Mouse (Mus musculus): ENCODE measurements around the gene Mctp1.

Mctp1 gene

DNA sequence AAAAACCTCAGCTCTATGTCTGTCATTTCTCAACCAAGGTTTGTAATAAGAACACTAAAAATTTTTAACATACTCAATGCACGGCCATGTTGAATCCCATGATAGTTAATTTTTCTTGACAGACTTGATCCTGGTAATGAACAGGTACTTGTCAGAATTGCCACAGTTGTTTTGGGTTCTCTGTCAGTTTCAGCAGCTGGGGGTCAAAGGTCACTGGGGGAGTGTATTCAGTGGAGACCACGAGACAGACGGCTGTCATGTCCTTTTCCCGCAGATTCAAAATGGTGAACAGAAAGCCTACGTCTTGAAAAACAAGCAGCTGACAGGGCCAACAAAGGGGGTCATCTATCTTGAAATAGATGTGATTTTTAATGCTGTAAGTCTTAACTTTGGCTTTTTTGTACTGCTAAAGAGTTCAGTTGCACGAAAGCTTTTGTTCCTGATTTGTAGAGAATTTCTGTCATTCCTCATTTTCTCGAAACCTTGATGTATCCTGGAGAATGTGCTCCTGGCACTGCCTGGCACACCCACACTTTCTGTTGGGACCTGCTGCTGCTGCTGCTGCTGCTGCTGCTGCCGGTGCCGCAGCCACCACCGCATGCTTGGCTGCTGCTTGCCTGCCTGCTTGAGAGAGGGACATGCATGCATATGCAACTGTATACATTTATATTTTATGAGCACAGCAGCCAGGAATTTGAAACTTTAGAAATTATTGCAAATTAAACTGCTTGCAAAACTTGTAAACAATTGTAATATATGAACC is 440.8 kb downstream of the Mctp1 start:
- no peak for DNase-seq (ENCODE audit: low spot score in 2 of 2)

DNA sequence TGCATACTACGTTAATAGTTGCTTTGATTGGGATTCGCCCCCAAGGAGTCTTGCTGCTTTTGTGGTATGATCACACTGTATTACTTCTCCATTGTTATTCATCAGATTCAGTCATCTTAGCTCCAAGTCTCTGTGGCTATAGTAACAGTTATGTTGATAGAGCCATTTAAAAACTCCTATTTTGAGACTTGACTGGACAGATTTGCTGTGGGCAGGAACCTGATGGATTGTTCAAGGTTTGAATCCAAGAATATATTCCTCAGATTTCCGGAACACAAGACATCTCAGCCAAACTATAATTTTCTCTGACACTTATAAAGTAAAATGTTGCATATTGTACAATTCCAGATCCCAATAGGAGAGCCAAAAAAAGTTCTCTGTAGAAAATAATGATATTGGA is 443.4 kb downstream of the Mctp1 start:
- DNase-seq (ENCODE audit: low spot score in 2 of 2), result peak in 1 of 2 experiments; percentile 61

DNA sequence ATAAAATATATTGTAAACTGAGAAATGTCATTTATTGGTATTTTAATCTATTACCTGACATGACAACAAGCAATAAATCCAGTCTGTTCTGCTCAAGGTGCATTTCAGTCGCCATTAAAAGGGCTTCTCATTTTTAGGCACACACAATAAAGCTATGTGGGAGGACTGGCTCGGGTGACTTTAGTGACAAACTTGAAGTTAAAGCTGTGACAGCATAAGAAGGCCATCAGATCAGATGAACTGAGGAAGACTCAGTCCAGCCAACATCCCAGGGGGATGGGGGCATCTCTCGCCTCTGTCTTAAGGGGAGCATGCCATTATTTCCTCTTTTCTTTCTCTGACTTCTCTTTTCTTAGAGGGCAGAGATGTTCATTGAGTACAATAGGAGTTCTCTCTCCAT is 453.7 kb downstream of the Mctp1 start:
- no peak for DNase-seq (ENCODE audit: low spot score in 2 of 2)

DNA sequence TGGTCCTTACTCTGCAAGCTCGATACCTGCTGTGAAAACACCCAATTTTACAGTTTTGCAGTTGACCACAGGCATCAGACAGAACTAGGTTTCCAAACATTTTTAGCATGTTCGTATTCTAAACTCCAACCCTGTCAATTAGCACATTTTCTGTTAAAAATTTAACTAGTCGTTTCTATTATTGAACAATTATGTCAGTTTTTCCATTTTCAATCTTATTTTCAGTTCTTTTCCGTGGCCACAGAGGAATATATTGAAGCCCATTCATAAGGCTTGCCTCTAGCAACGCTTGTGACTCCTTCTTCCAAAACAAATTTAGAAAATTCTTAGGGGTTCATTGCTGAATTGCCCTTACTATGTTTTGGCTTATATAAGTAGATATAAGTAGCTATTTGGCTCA is 456.4 kb downstream of the Mctp1 start:
- DNase-seq (ENCODE audit: low spot score in 2 of 2), result no peak

DNA sequence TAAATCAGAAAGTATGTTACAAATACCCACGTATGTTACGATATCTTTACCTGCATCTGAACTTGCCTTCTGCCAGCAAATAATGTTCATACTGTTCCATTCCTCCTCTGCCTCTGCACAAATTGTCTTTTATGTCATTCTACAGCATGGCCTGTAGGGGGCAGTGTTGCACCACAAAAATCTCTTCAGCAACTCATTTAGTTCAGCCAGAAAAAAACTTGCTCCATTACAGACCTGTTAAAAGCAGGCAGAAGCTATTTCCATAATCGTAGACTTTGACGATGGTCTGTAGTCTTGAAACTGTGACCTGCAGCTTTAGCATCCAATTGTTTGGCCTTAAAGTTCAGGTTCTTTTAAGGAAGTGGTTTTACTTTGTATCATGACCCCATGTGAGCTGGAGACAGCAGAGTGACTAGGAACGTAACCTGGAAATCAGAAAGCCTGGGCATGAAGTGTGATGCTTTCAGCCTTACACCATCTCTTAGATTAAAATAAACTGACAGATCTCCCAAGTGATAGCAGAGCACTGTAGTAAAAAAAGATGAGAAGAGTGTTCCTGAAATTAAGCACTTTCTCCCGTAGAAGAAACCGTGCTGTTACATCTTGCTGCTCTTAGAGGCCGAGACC is 460.4 kb downstream of the Mctp1 start:
- DNase-seq (ENCODE audit: low spot score in 2 of 2), result peak; percentile 54 to 75

DNA sequence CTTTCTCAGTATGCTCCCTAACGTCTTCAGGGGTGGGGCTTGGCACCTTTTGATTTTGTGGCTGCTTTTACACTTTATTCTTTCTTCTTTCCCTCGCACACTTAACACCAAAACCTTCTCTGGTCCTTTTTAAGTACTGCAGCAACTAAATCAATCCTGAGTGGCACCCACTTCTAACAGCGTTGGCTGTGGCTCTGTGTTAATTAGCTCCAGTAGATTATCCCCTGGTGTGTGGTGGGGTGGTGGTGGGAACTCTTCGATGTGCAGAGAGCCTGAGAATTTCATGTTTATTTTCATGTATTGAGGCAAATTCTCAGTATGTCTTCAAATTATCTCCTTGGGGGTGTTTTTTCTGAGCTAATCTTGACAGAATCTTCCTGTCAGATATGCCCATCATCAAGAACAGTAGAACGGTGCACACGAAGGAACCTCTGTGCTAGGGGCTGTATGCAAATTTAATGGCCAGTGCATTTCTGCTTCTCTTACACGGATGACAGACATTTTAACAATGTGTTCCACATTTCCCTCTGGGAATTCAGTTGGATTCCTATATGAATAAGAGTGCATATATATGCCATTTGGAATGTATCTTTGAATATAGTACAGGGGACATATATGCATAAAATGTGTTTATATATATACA is 466.2 kb downstream of the Mctp1 start:
- DNase-seq (ENCODE audit: low spot score in 2 of 2), result no peak

DNA sequence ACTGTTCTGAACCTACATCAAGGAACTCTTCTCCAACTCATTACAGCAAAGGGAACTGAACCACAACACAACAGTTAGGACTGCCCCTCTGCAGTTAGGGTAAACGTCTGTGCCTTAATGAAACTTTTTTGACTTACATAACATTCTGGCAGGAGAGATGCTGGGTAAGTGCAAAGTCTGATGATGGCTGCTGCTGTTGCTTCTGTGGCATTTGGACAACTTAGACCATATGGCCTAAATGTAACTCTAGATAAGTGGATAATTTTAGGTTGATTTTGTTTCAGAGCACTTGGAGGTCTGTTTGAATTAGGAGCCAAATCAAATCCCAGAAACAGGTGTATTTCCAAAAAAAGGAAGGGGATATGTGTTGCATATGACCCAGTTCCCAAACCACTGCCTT is 470.0 kb downstream of the Mctp1 start:
- DNase-seq (ENCODE audit: low spot score in 2 of 2), result no peak

DNA sequence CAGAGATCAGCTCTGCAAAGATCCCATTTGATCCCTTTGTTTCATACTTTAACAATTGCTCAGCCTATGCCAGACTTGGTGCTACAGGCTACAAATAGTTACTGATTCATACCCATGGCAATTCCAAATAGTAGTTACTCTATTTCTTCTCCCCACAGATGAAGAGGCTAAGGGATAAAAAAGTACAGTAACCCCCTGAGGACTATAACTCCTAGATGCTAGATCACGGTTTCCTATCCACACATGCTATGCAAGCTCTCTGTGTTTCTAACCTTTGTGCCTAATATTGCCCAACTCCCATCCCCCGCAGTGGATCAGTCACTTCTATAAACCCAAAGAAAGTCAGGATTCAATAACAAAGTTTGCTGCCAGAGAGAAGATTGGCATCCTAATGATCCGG is 470.7 kb downstream of the Mctp1 start:
- no peak for DNase-seq (ENCODE audit: low spot score in 2 of 2)

DNA sequence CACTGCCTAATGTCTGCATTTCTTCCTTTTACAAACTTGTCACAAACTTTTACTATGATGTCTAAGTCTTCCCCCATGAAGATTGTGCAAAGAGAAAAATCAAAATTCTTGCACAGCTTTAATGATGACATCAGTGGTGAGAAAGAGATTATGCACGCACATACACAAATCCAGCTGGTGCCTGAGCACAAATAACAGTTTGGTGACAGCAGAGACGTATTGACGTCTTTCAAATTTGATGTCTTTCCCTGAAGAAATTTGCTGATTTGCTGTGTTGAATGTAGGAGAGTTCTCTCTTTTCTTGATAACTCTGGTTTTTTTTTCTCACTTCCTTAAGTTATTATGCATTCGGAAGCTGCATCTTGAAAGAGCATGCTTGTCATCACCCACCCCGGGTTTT is 472.7 kb downstream of the Mctp1 start:
- DNase-seq (ENCODE audit: low spot score in 2 of 2), result no peak

DNA sequence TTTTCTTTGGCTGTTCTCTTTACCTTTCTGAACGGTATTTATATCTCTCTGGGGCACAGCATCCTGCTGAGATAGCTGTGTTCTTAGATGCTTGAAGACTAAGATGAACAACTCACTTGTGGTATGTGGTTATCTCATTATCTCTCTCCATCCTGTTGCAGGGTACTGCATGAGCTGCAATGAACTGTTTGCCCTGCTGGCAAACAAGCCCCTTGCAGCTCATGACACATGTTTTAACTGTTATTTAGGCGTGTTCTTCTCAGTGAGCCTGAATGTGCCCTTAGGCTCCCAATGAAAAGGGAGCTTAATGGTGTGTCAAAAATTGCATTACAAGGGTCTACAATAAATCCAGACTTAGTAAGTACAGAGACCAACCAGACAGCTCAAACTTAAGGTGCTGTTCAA is 473.7 kb downstream of the Mctp1 start:
- DNase-seq (ENCODE audit: low spot score in 2 of 2), result no peak

DNA sequence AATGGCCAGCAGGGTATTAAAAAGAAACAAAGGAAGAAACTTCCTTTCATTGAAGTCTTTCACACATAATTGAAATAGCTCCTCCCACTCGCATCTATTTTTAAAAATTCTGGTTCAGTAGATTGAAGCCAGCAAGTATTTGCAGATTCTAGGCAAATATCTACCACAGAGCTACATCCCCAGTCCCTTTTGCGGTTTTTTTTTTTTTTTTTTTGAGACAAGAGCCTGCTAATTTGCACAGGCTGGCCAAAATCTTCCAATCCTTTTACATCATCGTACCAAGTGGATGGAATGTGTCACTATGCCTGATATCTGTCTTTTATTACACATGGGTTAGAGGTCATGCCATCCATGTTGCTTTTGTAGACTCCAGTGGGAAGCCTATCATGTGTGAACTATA is 486.0 kb downstream of the Mctp1 start:
- DNase-seq (ENCODE audit: low spot score in 2 of 2), result no peak

DNA sequence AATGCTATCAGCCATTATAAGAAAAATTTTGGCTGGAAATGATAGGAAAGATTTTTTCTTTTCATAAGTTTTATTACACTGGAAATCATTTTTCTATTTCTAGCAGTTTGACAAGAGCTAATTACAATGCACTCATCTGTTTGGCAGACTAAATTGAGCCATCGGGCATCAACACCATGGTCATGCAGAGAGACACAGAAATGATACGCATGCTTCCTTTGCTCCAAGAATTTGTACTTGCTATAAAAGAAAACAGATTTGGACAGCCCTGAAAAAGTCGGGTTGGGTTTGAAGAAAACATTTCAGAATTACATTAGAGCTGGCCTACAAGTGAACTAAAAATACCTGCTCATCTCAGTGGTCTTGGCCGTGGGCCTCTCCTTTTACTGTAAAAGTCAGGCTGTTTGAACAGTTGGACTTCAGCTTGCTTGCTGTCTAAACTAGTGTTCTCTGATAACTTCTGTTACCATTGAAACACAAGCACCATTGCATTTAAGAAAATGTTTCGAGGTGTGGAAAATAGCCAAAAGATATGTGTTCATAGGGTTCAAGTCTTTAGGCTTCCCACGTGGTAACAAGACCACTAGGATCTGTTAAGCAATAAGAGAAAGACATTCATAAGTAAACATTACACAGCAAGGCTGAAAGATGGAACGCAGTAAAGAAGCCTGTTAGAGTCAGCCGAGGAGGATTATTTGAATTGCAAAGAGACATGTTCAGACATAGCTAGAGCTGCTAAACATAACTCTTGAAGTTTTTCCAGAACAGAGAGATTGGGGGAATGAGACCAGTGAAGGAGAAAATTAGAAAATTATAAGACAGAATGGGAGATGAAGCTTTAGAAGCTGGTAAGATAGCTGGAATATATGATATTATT is 493.8 kb downstream of the Mctp1 start:
- no peak for DNase-seq (ENCODE audit: low spot score in 2 of 2)

DNA sequence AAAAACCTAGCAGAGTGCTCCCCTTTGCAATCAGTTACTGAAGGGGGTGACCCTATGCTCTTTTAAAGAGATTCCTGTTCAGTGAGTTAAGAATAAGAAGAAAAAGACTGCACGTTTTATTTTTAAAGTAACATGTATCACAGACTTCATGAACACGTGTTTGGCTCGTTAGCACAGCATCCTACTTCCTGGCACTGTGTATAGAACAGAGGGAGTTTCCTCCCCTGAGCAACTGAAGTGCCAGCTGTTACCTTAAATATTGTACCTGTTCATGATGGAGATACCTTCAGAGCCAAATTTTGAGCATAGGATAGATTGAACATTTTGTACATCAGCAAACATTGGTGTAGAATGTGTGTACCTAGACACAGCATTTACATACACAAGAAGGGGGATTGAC is 494.7 kb downstream of the Mctp1 start:
- peak in 1 of 2 experiments; percentile 63 for DNase-seq (ENCODE audit: low spot score in 2 of 2)

DNA sequence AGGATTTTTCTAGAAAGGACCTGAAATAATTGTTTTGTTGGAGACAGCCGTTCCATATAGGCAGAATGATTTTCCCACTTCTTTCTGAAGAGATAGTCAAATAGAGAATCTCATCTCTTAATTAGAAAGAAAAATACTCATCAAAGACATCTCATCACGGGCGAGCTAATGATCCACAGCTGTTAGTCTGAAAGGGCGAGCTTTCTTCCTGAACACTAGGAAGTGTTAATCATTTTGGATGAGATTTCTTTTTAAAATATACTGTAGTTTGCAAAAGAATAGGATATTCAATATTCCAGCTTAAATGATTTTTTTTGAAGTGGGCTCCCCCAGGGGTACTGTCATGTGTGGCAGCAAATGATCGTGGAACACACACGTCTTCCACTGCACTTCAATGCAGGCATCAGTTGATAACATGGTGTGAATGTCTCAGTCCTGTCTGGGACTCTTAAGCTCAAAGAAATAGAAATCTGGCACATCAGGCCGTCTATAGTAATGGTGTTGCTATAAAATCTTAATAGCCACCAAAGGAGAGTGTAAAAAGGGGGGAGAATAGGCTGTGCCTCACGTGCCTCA is 500.3 kb downstream of the Mctp1 start:
- no peak for DNase-seq (ENCODE audit: low spot score in 2 of 2)

DNA sequence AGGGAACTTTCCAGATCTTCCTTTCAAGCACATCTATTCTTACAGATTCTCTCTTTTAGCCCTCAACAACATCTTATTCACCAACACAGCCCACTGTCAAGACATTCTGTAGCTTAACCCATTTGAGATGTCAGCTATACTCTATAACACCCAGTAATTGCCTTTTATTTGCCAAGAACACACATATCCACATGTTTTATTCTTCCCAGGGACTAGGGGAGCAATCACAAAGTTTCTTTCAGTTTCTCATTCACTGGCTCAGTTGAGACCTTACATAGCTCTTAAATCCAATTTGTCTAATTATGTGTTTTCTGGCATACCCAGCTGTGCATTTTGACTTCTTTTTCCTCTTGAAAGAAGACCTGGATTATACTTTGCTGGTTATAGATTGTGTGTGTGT is 508.7 kb downstream of the Mctp1 start:
- no peak for DNase-seq (ENCODE audit: low spot score in 2 of 2)

DNA sequence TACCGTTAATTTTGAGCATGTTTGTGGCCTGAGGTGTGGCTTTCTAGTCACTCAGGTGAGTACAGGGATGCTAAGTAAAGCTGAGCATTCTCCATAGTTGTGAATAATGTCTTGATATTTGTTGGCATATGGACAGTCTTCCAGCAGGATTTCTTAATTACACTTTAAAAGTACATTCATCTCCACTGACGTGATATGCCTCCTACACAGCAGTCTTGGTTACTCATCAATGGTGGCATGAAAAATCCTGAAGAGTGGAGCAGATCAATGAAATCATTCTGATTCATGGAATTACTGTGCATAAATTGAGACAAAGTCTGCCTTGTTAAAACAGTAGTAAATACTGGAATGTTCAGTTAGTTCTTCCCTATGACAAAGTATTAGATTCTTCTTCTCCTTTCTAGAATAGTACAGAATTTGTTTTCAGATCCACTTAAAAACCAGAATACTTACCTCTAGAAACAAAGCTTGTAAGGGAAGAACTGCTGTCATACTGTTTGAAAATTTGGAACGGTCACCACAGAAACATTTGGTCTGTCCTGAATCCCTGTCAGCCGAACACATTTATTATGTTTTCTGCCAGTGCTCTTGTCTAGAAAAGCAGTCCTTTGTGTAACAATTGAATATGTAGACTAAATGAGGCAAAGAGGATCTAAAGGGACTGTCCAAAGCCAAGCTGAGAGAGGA is 511.6 kb downstream of the Mctp1 start:
- DNase-seq (ENCODE audit: low spot score in 2 of 2), result no peak

DNA sequence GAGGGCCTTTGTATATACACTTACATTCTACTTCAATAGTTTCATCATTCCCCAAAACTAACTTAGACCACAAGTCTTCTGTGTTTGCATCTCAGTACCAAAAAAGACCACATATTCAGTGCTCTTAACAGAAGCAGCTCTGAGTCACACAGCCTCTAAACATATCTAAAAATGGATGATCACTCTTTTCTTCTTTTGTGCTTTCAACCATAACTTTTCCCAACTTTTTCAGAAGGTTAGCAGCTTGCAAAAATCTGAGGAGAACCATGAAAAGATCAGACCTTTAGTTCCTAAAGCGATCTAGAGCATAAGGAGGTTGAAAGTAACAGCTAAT is 512.1 kb downstream of the Mctp1 start:
- DNase-seq (ENCODE audit: low spot score in 2 of 2), result no peak

DNA sequence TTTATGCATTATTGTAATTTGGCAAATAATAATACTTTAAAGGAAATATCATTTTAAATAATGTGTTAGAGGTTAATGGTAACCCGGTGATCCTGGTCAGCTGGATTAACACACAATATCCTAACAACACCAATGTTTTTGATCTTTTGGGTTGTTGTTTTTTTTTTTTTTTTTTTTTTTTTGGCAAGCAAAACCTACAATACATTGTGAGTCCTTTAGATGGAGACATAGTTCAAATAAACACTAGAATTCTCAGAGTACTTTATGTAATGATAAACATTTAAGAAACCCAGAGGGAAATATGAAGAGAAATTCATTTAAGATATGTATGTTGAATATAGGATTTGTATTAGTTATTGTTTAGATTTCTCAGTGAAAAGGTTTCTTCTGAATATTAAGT is 534.0 kb downstream of the Mctp1 start:
- no peak for DNase-seq (ENCODE audit: low spot score in 2 of 2)

DNA sequence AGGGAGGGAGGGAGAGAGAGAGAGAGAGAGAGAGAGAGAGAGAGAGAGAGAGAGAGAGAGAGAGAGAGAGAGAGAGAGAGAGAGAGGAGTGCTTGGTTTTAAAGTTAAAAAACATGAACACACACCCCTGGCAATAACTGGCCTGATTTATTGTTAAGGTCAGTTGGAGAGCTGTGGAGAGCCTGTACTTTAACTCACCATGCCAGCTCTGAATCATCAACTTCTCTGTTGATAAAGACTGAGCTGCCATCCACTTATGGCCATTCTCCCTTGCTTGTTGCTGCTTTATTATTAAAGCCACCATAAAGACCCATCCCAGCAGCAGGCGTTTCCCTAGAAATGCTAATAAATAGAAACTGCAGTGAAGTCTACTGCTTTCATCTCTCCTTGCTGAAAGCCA is 542.5 kb downstream of the Mctp1 start:
- no peak for DNase-seq (ENCODE audit: low spot score in 2 of 2)

DNA sequence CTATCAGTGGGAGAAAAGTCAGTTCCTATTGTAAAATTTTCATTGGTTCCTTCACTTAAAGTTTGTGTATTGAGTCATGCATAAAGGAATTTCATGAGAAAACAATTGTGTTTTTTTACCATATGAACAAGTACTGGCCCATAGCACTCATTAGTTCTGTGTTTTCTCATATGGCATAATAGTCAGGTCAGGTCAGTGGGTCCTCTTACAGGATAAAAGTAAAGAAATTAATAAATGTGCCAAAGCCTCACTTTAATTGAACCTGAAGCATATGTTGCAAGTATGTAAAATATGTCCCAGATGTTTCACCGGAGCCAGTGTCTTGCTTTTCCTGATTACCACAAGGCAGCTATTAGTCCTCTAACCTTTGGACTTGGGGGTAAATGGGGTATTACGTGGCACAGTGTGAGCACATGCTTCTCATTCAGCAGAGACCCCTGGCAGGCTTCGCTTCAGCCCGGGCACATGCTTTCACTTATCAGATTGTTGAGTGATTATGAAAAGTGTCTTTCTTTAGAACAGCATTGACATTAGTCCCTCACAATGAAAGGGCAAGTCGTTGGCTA is 543.6 kb downstream of the Mctp1 start:
- no peak for DNase-seq (ENCODE audit: low spot score in 2 of 2)

DNA sequence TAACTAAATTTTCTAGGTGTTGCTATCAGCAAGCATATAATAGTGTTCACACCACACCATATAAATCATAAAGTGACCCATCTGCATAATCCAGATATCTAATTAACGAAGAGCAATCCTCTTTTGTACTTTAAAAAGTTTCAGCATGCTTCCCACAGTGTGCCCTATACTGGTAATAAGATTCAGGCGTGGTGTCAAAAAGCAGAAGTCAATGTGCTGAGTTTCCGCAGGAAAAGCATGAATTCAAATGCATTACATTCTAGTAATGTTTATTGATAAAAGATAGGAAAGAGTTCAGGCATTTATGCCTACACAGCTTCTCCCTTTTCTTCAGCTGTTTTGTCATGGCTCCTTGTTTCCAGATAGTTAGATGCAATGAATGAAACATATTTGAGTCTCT is 544.8 kb downstream of the Mctp1 start:
- no peak for DNase-seq (ENCODE audit: low spot score in 2 of 2)
